Mouse (Mus musculus) forelimb bud, embryonic 11.5 days (tissue): ENCODE measurements around the gene Gm3629.
A peak's percentile ranks its signal among the peaks of the same experiment; 100 is the strongest.
"Not testable (repeated sequence)": the region's sequence is repeated elsewhere in the genome, so short reads cannot be mapped to it uniquely, and the experiment has no call there.

ENCODE experiments used
- DNase-seq: peaks from one replicate; pipeline ENCODE4 v3.0.0-alpha.2; 2012; ENCODE audit warnings: low read depth, low spot score

The Gm3629 gene

GRCm38 (mm10) chr14:6590513-6590912 lies at the start of gene Gm3629:
Gene Gm3629, minus strand, starts transcription at chr14:6590613.
- not testable (repeated sequence) for DNase-seq

- DNase-seq: not testable (repeated sequence)
These were observed 31.9 kb upstream of the Gm3629 start, which contains the start of gene Gm3460 for GRCm38 (mm10) chr14:6622318-6622717. Gene Gm3460, minus strand, starts transcription at chr14:6622418.

GRCm38 (mm10) chr14:6606436-6606835 lies 16.0 kb upstream of the Gm3629 start:
- not testable (repeated sequence) for DNase-seq

GRCm38 (mm10) chr14:6605004-6605403 lies 14.6 kb upstream of the Gm3629 start:
- peak; percentile 1 for DNase-seq

GRCm38 (mm10) chr14:6604551-6604950 lies 14.1 kb upstream of the Gm3629 start:
- DNase-seq: not testable (repeated sequence)

GRCm38 (mm10) chr14:6537190-6537589 lies 53.2 kb downstream of the Gm3629 start, which contains the start of gene Gm8356:
Gene Gm8356, minus strand, starts transcription at chr14:6537290.
- DNase-seq: not testable (repeated sequence)
